Mouse (Mus musculus) forebrain, embryonic 14.5 days (tissue): Measurements from ENCODE around the gene Atp9a. TPM values are rescaled to one million over a fixed set of nuclear protein-coding genes. Genes with fewer than 3 reads are reported as not detected.

ENCODE experiments used
- ATAC-seq: fragments of 200-750 bp; cut with Nextera tagmentation; 2 replicates; pipeline ENCODE4 v1.8.0; 2017; ENCODE audit warnings: mild to moderate bottlenecking, moderate library complexity
- DNase-seq: peaks from one replicate; pipeline ENCODE4 v3.0.0-alpha.2; 2015; ENCODE audit warnings: low spot score
- H3K27ac ChIP-seq: fragments of 300-500 bp; sonication (generic); 2 replicates; pipeline ENCODE4 v1.5.1; 2014; ENCODE audit warnings: low read depth, mild to moderate bottlenecking, control low read depth, low read length, moderate library complexity
- H3K27me3 ChIP-seq: fragments of 300-500 bp; sonication (generic); replicated peaks from 2 replicates; pipeline ENCODE4 v1.6.1; 2014; ENCODE audit warnings: low read length, control low read depth, mixed read lengths; ENCODE audit not compliant: control insufficient read depth, insufficient read depth
- H3K36me3 ChIP-seq: fragments of 300-500 bp; sonication (generic); 2 replicates; pipeline ENCODE4 v1.6.1; 2014; ENCODE audit warnings: low read length, control low read depth; ENCODE audit not compliant: control insufficient read depth, insufficient read depth
- H3K4me1 ChIP-seq: fragments of 300-500 bp; sonication (generic); 2 replicates; pipeline ENCODE4 v1.6.1; 2014; ENCODE audit warnings: antibody characterized with exemption, low read length, control low read depth; ENCODE audit not compliant: control insufficient read depth, insufficient read depth
- H3K4me2 ChIP-seq: fragments of 300-500 bp; sonication (generic); 2 replicates; pipeline ENCODE4 v1.6.1; 2014; ENCODE audit warnings: mild to moderate bottlenecking, control low read depth, low read length
- H3K4me3 ChIP-seq: fragments of 300-500 bp; sonication (generic); 2 replicates; pipeline ENCODE4 v1.5.1; 2014; ENCODE audit warnings: low read depth, low read length, control low read depth
- H3K9ac ChIP-seq: fragments of 300-500 bp; sonication (generic); 2 replicates; pipeline ENCODE4 v1.6.1; 2014; ENCODE audit warnings: mild to moderate bottlenecking, low read length, control low read depth, moderate library complexity
- H3K9me3 ChIP-seq: fragments of 300-500 bp; sonication (generic); replicated peaks from 2 replicates; pipeline ENCODE4 v1.6.1; 2016; ENCODE audit warnings: low read length, control low read depth, mixed read lengths; ENCODE audit not compliant: control insufficient read depth
- WGBS: fragments of 180-500 bp; shearing (Covaris S2); extraction: QIAGEN DNeasy Blood & Tissue Kit; methylation state at CpG from one replicate; pipeline ENCODE4 v1.1.7; 2014; 5-methylcytosine and 5-hydroxymethylcytosine counted together
- polyA plus RNA-seq: library from polyadenylated mRNA; unstranded; fragments of >200 nt; fragmentation: Nextera tagmentation; extraction: Ambion mirVana; gene quantifications from 2 replicates; pipeline ENCODE4 v1.2.1, GENCODE M21; 2014

Atp9a gene
- polyA plus RNA-seq, 1 experiment from 2014 or later: 42.4 TPM

DNA sequence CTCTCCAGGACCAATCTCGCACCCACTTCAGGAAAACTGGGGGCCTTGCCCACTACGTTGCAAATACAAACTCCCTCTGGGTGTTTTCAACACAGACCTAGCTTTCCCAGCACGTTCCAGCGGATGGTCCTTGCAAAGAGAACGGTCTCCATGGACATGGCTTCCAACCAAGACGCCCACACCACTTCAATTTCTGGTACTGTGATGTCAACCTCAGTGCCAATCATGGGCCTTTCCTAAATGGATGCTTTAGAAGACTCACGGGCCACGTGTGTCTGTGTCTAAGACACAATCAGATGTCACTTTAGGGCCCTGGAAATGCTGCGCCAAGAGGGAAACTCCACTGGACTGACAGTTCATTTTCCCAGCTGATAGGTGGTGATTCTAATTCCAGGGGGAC is 60.7 kb downstream of the Atp9a start:
- H3K4me2 ChIP-seq: no peak overlapping the region
- H3K27ac ChIP-seq: no peak overlapping the region
- no peaks in the 10 kb centered on the region; the same call in 1 of the 2 replicates for H3K9me3 ChIP-seq
- no peak overlapping the region for H3K4me3 ChIP-seq
- ATAC-seq (no peak), DNase-seq (no peak)
- WGBS: 94% methylated on average over 9 of the region's 9 CpGs
- no peaks in the 10 kb centered on the region for H3K27me3 ChIP-seq
- peaks cover 32% of the 10 kb centered on the region for H3K36me3 ChIP-seq
- H3K9ac ChIP-seq: no peak overlapping the region
- H3K4me1 ChIP-seq: peaks cover 17% of the 10 kb centered on the region

DNA sequence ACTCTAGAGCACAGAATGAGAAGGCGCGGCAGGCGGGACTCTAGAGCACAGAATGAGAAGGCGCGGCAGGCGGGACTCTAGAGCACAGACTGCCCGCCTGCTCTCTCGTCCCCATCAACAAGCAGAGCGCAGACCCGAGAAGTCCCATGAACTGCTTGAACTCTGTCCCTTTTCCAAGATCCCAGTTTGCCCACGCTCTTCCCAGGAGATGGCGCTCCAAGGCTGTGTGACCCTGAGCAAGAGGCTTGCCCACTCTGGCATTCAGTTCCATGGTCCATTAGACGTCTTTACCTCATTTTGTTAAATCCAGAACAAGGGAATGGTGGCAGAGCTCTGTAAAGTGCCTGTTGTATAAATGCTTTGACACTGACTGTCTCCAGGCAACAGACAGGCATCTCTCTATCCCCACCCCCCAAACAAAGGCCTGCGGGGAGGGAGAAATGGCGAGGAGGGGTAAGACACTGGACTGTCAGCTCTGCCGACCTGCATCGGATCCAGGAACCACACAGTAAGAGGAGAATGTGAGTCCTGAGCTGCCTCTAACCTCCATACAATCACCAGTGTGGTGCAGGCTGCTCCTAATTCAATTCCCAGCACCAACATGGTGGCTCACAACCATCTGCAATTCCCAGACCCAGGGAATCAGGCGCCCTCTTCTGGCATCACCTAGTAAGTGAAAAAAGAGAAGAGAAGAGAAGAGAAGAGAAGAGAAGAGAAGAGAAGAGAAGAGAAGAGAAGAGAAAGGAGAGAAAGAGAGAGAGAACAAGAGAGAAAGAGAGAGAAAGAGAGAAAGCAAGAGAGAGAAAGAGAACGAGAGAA is 62.6 kb downstream of the Atp9a start:
- DNase-seq (peak; percentile 54), ATAC-seq (peak; percentile 56)
- Histone ChIP-seq H3K27me3 (no peaks in the 10 kb centered on the region), H3K36me3 (peaks cover 38% of the 10 kb centered on the region), H3K9me3 (no peaks in the 10 kb centered on the region; the same call in 1 of the 2 replicates), H3K4me1 (peaks cover 17% of the 10 kb centered on the region), H3K4me3 (no peak overlapping the region), H3K27ac (peak overlapping the region; percentile 96), H3K4me2 (peak overlapping the region; percentile 16; the same call in 1 of the 2 replicates), H3K9ac (no peak overlapping the region)
- 34% methylated on average over 19 of the region's 19 CpGs for WGBS

DNA sequence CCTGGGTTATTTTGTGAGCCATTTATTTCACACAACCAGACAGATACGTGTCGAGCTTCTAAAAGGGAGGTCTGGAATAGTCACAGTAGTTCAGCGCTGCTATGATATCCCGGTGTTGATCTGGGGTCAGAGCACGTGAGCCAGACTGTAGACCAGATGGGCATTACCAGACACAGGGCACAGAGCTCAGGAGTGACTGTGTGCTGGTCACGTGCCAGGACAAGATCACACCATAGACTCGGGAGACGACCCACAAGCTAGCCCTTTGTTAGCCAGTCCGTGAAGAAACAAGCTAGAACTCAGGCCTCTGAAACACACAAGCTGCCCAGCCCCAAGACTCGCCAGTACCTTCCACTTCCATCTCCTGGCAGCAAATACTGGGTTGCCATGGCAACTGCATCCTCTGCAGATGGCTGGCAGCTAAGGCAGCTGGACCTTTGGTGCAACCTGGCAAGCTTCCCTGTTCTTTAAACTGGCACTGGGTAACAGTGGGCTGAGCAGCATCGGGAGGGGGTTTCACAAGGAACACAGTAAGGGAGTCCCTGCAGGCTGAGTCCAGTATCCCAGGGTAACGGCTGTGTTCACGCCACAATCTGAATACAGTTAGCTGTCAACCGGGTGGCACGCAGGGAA is 63.4 kb downstream of the Atp9a start:
- H3K4me2 ChIP-seq: peak overlapping the region; percentile 16; the same call in 1 of the 2 replicates

DNA sequence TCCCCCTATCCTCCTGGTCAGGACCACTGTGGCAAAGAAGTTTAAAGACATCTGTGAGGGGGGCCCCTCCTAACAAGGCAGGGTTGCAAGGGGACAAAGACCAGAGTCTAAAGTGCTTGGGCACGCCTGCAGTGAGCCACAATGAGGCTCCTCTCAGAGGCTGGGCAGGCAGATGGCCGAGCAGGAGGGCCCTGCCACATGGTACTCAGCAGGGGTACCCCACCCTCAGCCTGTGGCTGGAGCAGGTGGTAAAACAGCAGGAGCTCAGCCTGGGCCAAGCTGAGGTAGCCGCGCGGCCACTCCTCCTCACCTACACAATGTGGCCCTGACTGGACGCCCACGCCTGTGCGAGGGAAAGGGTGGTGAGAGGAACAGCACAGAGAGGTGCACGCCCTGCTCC is 64.6 kb downstream of the Atp9a start:
- no peak overlapping the region for H3K9ac ChIP-seq
- peaks cover 17% of the 10 kb centered on the region for H3K4me1 ChIP-seq
- H3K27me3 ChIP-seq: no peaks in the 10 kb centered on the region
- H3K4me3 ChIP-seq: no peak overlapping the region
- WGBS: 20% methylated on average over 9 of the region's 9 CpGs
- H3K36me3 ChIP-seq: peaks cover 51% of the 10 kb centered on the region
- peak; percentile 72 for ATAC-seq
- H3K27ac ChIP-seq: peak overlapping the region; percentile 96
- DNase-seq: peak; percentile 81
- no peaks in the 10 kb centered on the region; the same call in 1 of the 2 replicates for H3K9me3 ChIP-seq
- no peak overlapping the region for H3K4me2 ChIP-seq

More for the DNA sequence above, 63.4 kb downstream of the Atp9a start:
- WGBS: 30% methylated on average over 15 of the region's 15 CpGs
- Histone ChIP-seq H3K36me3 (peaks cover 46% of the 10 kb centered on the region), H3K9me3 (no peaks in the 10 kb centered on the region; the same call in 1 of the 2 replicates), H3K4me3 (no peak overlapping the region), H3K27me3 (no peaks in the 10 kb centered on the region), H3K27ac (peak overlapping the region; percentile 96), H3K4me1 (peaks cover 17% of the 10 kb centered on the region), H3K9ac (no peak overlapping the region)
- peak; percentile 97 for DNase-seq
- peak; percentile 92 for ATAC-seq

DNA sequence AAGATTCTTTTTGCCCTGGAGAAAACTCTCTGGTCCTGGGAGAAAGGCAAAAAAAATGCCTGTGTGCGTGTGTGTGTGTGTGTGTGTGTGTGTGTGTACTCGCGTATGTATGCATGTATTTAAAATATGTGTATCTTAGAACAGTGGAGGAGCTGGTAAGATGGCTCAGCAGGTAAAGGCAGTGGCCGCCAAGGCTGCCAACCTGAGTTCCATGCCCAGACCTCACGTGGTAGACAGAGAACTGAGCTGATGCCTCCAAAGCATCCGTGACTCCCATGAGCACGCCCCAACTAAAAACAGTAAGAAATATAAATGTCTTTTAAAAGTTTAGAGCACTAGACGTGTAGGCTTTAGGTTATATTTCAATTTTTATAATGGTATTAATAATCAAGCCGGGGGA is 70.5 kb downstream of the Atp9a start:
- Histone ChIP-seq H3K9ac (no peak overlapping the region), H3K4me3 (no peak overlapping the region), H3K27me3 (no peaks in the 10 kb centered on the region), H3K4me2 (no peak overlapping the region), H3K27ac (no peak overlapping the region), H3K4me1 (no peaks in the 10 kb centered on the region), H3K9me3 (no peaks in the 10 kb centered on the region), H3K36me3 (peaks cover 51% of the 10 kb centered on the region)
- DNase-seq: no peak
- ATAC-seq: no peak
- 93% methylated on average over 9 of the region's 9 CpGs for WGBS

DNA sequence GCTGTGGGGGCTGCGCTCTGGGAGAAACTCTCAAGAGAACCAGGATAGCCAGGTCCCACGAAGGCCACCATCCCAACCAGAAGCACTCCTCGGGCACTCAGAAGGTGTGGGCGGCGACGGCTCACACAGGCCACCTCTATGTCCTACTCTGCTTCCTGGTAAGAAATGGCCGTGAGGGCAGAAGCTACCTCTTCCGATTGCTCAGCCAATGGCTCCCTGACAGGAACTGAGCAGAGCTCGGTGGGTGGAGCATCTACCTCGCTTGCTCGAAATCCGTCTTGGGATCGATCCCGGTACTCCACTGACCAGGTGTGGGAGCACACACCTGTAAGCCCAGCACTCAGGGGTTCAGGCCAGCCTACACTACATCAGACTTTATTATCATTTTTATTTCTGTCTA is 72.0 kb downstream of the Atp9a start:
- H3K4me3 ChIP-seq: no peak overlapping the region
- H3K4me1 ChIP-seq: no peaks in the 10 kb centered on the region
- WGBS: 91% methylated on average over 14 of the region's 14 CpGs
- H3K36me3 ChIP-seq: peaks cover 55% of the 10 kb centered on the region
- no peak for DNase-seq
- H3K9me3 ChIP-seq: no peaks in the 10 kb centered on the region
- H3K4me2 ChIP-seq: no peak overlapping the region
- H3K27ac ChIP-seq: no peak overlapping the region
- no peak overlapping the region for H3K9ac ChIP-seq
- H3K27me3 ChIP-seq: no peaks in the 10 kb centered on the region
- ATAC-seq: no peak

DNA sequence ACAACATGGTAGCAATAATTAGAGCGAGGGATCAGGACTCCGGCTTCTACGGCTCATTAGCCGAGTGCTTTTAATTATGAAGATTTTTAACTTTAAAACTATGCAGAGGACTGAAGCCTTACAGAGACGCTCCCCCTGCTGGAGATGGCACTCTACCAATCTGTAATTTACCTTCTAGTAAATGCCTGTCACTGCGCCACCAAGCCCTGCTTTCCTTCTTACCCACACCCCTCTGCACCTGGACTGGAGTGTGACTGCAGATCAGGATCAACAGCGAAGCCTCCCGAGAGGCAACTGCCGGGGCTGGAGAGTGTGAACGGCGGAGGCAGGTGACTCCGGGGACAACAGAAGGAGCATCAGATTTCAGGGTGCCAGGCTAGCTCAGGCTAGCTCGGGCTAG is 72.4 kb downstream of the Atp9a start:
- DNase-seq (peak; percentile 35), ATAC-seq (no peak)
- no peaks in the 10 kb centered on the region for H3K9me3 ChIP-seq
- H3K4me1 ChIP-seq: no peaks in the 10 kb centered on the region
- no peak overlapping the region for H3K4me3 ChIP-seq
- 75% methylated on average over 13 of the region's 13 CpGs for WGBS
- H3K4me2 ChIP-seq: no peak overlapping the region
- no peak overlapping the region for H3K27ac ChIP-seq
- peaks cover 50% of the 10 kb centered on the region for H3K36me3 ChIP-seq
- H3K9ac ChIP-seq: no peak overlapping the region
- H3K27me3 ChIP-seq: no peaks in the 10 kb centered on the region

DNA sequence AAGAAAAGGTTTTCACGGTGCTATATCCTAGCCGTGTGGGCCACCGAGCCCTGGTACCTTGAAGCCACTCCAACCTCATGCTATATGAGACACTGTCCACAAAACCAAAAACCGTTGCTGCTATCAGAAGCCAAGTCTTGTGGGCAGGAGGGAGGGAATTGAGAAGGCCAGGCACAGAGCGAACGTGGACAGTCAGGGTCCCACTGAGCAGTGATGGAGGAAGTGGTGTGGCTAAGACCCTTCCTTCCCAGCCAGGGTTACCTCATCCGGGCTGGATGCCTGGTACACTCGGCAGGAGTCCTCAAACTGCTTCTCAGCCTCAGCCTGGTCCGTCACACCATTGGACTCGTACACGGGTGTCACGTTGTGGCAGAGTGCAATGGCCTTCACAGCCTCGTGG is 74.5 kb downstream of the Atp9a start:
- Histone ChIP-seq H3K27me3 (no peaks in the 10 kb centered on the region), H3K9me3 (no peaks in the 10 kb centered on the region), H3K4me2 (no peak overlapping the region), H3K36me3 (peaks cover 30% of the 10 kb centered on the region), H3K27ac (no peak overlapping the region), H3K4me3 (no peak overlapping the region), H3K4me1 (no peaks in the 10 kb centered on the region), H3K9ac (no peak overlapping the region)
- WGBS: 88% methylated on average over 13 of the region's 13 CpGs
- ATAC-seq (no peak), DNase-seq (no peak)

DNA sequence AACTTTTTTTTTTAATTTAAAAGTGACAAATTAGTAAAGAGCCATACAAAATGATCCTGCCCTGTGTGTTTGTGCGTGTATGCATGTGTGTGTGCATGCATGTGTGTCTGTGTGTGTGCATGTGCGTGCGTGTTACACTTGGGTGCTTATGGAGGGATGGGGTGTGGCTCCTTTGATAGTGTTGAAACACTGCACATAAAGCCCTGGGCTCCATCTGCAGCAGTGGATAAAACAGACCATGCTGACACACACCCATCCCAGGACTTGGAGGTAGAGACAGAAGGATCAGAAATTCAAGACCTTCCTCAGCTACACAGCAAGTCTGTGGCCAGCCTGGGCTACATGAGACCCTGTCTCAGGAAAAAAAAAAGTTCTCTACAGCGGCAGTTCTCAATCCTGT is 76.5 kb downstream of the Atp9a start:
- H3K4me3 ChIP-seq: no peak overlapping the region
- H3K4me1 ChIP-seq: no peaks in the 10 kb centered on the region
- H3K27me3 ChIP-seq: no peaks in the 10 kb centered on the region
- H3K36me3 ChIP-seq: peaks cover 22% of the 10 kb centered on the region
- H3K9me3 ChIP-seq: no peaks in the 10 kb centered on the region
- 89% methylated on average over 4 of the region's 4 CpGs for WGBS
- ATAC-seq: no peak
- H3K4me2 ChIP-seq: no peak overlapping the region
- H3K9ac ChIP-seq: no peak overlapping the region
- no peak for DNase-seq
- no peak overlapping the region for H3K27ac ChIP-seq
